Mouse (Mus musculus): ENCODE results near the gene Fam49a. TPM values are rescaled to one million over a fixed set of nuclear protein-coding genes. Genes with fewer than 3 reads are reported as not detected.

Fam49a gene
- polyA plus RNA-seq, 2 experiments = 4.6 to 11.3 TPM

- no peak for TF ChIP-seq POLR2A (IDR thresholded peaks at IDR 0.05; ENCODE audit: borderline replicate concordance, extremely low read depth, insufficient read depth, insufficient read length)
- H3K9me3 ChIP-seq (ENCODE audit: control insufficient read depth, low read length) = no peaks in the 10 kb centered on the region
- no peaks in the 10 kb centered on the region for H3K36me3 ChIP-seq (ENCODE audit: control insufficient read depth, insufficient read depth, low read length)
- no peak overlapping the region for H3K4me3 ChIP-seq (replicated peaks; ENCODE audit: low read length)
- WGBS = 94% methylated on average over 1 of the region's 1 CpGs
- no peak for ATAC-seq (ENCODE audit: low FRiP score, low read depth)
- no peak overlapping the region for H3K27ac ChIP-seq (replicated peaks; ENCODE audit: low read depth, low read length)
- H3K27me3 ChIP-seq (ENCODE audit: control insufficient read depth, insufficient read depth, low read length) = no peaks in the 10 kb centered on the region
- H3K4me2 ChIP-seq (replicated peaks; ENCODE audit: low read depth, low read length, severe bottlenecking) = no peak overlapping the region
- peaks cover 17% of the 10 kb centered on the region; the same call in 1 of the 2 replicates for H3K4me1 ChIP-seq (ENCODE audit: control insufficient read depth, insufficient read depth, low read length)
- no peak for DNase-seq (ENCODE audit: low spot score)
- H3K9ac ChIP-seq (ENCODE audit: low read depth, low read length, severe bottlenecking) = no peak overlapping the region
Measured at GRCm38 (mm10) chr12:12288586-12288985, 26.6 kb downstream of the Fam49a start.

GRCm38 (mm10) chr12:12289636-12290035 lies 27.7 kb downstream of the Fam49a start:
- 64% methylated on average over 3 of the region's 3 CpGs for WGBS
- Histone ChIP-seq H3K9me3 (ENCODE audit: control insufficient read depth, low read length) (no peaks in the 10 kb centered on the region), H3K4me1 (ENCODE audit: control insufficient read depth, insufficient read depth, low read length) (peaks cover 17% of the 10 kb centered on the region; the same call in 1 of the 2 replicates), H3K27ac (replicated peaks; ENCODE audit: low read depth, low read length) (no peak overlapping the region), H3K4me2 (replicated peaks; ENCODE audit: low read depth, low read length, severe bottlenecking) (no peak overlapping the region), H3K27me3 (ENCODE audit: control insufficient read depth, insufficient read depth, low read length) (no peaks in the 10 kb centered on the region), H3K9ac (ENCODE audit: low read depth, low read length, severe bottlenecking) (no peak overlapping the region), H3K4me3 (replicated peaks; ENCODE audit: low read length) (no peak overlapping the region), H3K36me3 (ENCODE audit: control insufficient read depth, insufficient read depth, low read length) (no peaks in the 10 kb centered on the region)
- TF ChIP-seq POLR2A (IDR thresholded peaks at IDR 0.05; ENCODE audit: borderline replicate concordance, extremely low read depth, insufficient read depth, insufficient read length) = no peak
- ATAC-seq (ENCODE audit: low FRiP score, low read depth) (no peak), DNase-seq (ENCODE audit: low spot score) (no peak)

- Histone ChIP-seq H3K4me2 (replicated peaks; ENCODE audit: low read depth, low read length, severe bottlenecking) (no peak overlapping the region), H3K27ac (replicated peaks; ENCODE audit: low read depth, low read length) (no peak overlapping the region), H3K4me3 (replicated peaks; ENCODE audit: low read length) (no peak overlapping the region), H3K36me3 (ENCODE audit: control insufficient read depth, insufficient read depth, low read length) (no peaks in the 10 kb centered on the region), H3K27me3 (ENCODE audit: control insufficient read depth, insufficient read depth, low read length) (no peaks in the 10 kb centered on the region), H3K9ac (ENCODE audit: low read depth, low read length, severe bottlenecking) (no peak overlapping the region), H3K9me3 (ENCODE audit: control insufficient read depth, low read length) (no peaks in the 10 kb centered on the region), H3K4me1 (ENCODE audit: control insufficient read depth, insufficient read depth, low read length) (peaks cover 12% of the 10 kb centered on the region; the same call in 1 of the 2 replicates)
- ATAC-seq (ENCODE audit: low FRiP score, low read depth) (no peak), DNase-seq (ENCODE audit: low spot score) (no peak)
- no peak for TF ChIP-seq POLR2A (IDR thresholded peaks at IDR 0.05; ENCODE audit: borderline replicate concordance, extremely low read depth, insufficient read depth, insufficient read length)
- WGBS = 16% methylated on average over 5 of the region's 5 CpGs
Measured at GRCm38 (mm10) chr12:12292043-12292618, 30.2 kb downstream of the Fam49a start.

- H3K27ac ChIP-seq (replicated peaks; ENCODE audit: low read depth, low read length) = no peak overlapping the region
- H3K27me3 ChIP-seq (ENCODE audit: control insufficient read depth, insufficient read depth, low read length) = no peaks in the 10 kb centered on the region
- ATAC-seq (ENCODE audit: low FRiP score, low read depth) (no peak), DNase-seq (ENCODE audit: low spot score) (no peak)
- peaks cover 7% of the 10 kb centered on the region; the same call in 1 of the 2 replicates for H3K4me1 ChIP-seq (ENCODE audit: control insufficient read depth, insufficient read depth, low read length)
- TF ChIP-seq POLR2A (IDR thresholded peaks at IDR 0.05; ENCODE audit: borderline replicate concordance, extremely low read depth, insufficient read depth, insufficient read length) = no peak
- no peak overlapping the region for H3K4me2 ChIP-seq (replicated peaks; ENCODE audit: low read depth, low read length, severe bottlenecking)
- H3K4me3 ChIP-seq (replicated peaks; ENCODE audit: low read length) = no peak overlapping the region
- no peaks in the 10 kb centered on the region for H3K36me3 ChIP-seq (ENCODE audit: control insufficient read depth, insufficient read depth, low read length)
- no peak overlapping the region for H3K9ac ChIP-seq (ENCODE audit: low read depth, low read length, severe bottlenecking)
- no peaks in the 10 kb centered on the region for H3K9me3 ChIP-seq (ENCODE audit: control insufficient read depth, low read length)
- 90% methylated on average over 5 of the region's 5 CpGs for WGBS
Measured at GRCm38 (mm10) chr12:12294380-12295171, 32.6 kb downstream of the Fam49a start.

DNA sequence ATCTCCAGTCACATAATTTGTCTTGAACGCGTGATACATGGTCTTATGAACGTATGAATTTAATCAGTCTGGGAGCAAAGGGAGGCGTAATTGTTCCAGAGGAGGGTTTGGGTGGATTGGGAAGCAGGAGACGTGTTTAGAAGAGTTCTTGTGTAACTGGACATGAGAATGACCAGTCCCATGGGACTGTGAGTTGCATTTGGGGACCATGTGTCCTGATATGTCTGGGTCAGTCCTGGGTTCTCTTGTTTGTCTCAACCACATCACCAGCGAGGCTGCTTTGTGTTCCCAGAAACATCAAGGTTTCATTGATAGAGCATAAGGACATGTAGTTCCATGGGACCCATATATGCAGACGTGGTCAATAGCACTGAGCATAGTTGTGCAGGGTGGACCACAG lies 36.5 kb downstream of the Fam49a start:
- Histone ChIP-seq H3K9me3 (ENCODE audit: control insufficient read depth, low read length) (no peaks in the 10 kb centered on the region), H3K4me2 (replicated peaks; ENCODE audit: low read depth, low read length, severe bottlenecking) (no peak overlapping the region), H3K4me1 (ENCODE audit: control insufficient read depth, insufficient read depth, low read length) (no peaks in the 10 kb centered on the region), H3K27me3 (ENCODE audit: control insufficient read depth, insufficient read depth, low read length) (no peaks in the 10 kb centered on the region), H3K36me3 (ENCODE audit: control insufficient read depth, insufficient read depth, low read length) (no peaks in the 10 kb centered on the region), H3K9ac (ENCODE audit: low read depth, low read length, severe bottlenecking) (no peak overlapping the region), H3K4me3 (replicated peaks; ENCODE audit: low read length) (no peak overlapping the region), H3K27ac (replicated peaks; ENCODE audit: low read depth, low read length) (no peak overlapping the region)
- WGBS = 90% methylated on average over 7 of the region's 7 CpGs
- no peak for DNase-seq (ENCODE audit: low spot score)
- TF ChIP-seq POLR2A (IDR thresholded peaks at IDR 0.05; ENCODE audit: borderline replicate concordance, extremely low read depth, insufficient read depth, insufficient read length) = no peak
- no peak for ATAC-seq (ENCODE audit: low FRiP score, low read depth)
